Mouse (Mus musculus) midbrain, embryonic 11.5 days (tissue): ENCODE measurements at regions not wholly inside any gene's neighbourhood (a gene's known extent, or its start where the extent isn't known, plus 50 kb on each side); places are given as distances from the start of the nearest gene placed in this dataset.
A peak's percentile ranks its signal among the peaks of the same experiment; 100 is the strongest.

Source experiments
- ATAC-seq: fragments of 200-750 bp; cut with Nextera tagmentation; 2 replicates; pipeline ENCODE4 v1.8.0; 2017; ENCODE audit warnings: moderate TSS enrichment, moderate library complexity; ENCODE audit not compliant: low FRiP score
- DNase-seq: peaks from one replicate; pipeline ENCODE4 v3.0.0; 2015; ENCODE audit warnings: low spot score; ENCODE audit errors: missing footprints
- H3K27ac ChIP-seq: fragments of 300-500 bp; sonication (generic); 2 replicates; pipeline ENCODE4 v1.5.1; 2014; ENCODE audit warnings: low read depth, low read length
- H3K27me3 ChIP-seq: fragments of 300-500 bp; sonication (generic); 2 replicates; pipeline ENCODE4 v1.6.1; 2014; ENCODE audit warnings: mild to moderate bottlenecking, low read length, moderate library complexity, mixed read lengths; ENCODE audit not compliant: control insufficient read depth, insufficient read depth
- H3K36me3 ChIP-seq: fragments of 300-500 bp; sonication (generic); 2 replicates; pipeline ENCODE4 v1.6.1; 2014; ENCODE audit warnings: mild to moderate bottlenecking, low read length, moderate library complexity, mixed read lengths; ENCODE audit not compliant: control insufficient read depth, insufficient read depth
- H3K4me1 ChIP-seq: fragments of 300-500 bp; sonication (generic); 2 replicates; pipeline ENCODE4 v1.6.1; 2014; ENCODE audit warnings: low read length; ENCODE audit not compliant: control insufficient read depth, insufficient read depth
- H3K4me2 ChIP-seq: fragments of 300-500 bp; sonication (generic); 2 replicates; pipeline ENCODE4 v1.6.1; 2014; ENCODE audit warnings: mild to moderate bottlenecking, moderate library complexity
- H3K4me3 ChIP-seq: fragments of 300-500 bp; sonication (generic); 2 replicates; pipeline ENCODE4 v1.5.1; 2014; ENCODE audit warnings: low read depth, low read length
- H3K9ac ChIP-seq: fragments of 300-500 bp; sonication (generic); 2 replicates; pipeline ENCODE4 v1.6.1; 2014; ENCODE audit warnings: low read length
- H3K9me3 ChIP-seq: fragments of 300-500 bp; sonication (generic); 2 replicates; pipeline ENCODE4 v1.6.1; 2016; ENCODE audit warnings: low read length; ENCODE audit not compliant: control insufficient read depth
- WGBS: fragments of 180-500 bp; shearing (Covaris S2); extraction: QIAGEN DNeasy Blood & Tissue Kit; methylation state at CpG from one replicate; pipeline ENCODE4 v1.1.7; 2014; 5-methylcytosine and 5-hydroxymethylcytosine counted together

GRCm38 (mm10) chr15:52937138-52937537 is 947.6 kb upstream of the Gm7489 start:
- no peak for ATAC-seq
- DNase-seq = no peak
- 83% methylated on average over 2 of the region's 2 CpGs for WGBS
- H3K9ac ChIP-seq = no peak overlapping the region
- no peaks in the 10 kb centered on the region for H3K27me3 ChIP-seq
- H3K27ac ChIP-seq = no peak overlapping the region
- H3K4me1 ChIP-seq = no peaks in the 10 kb centered on the region
- no peaks in the 10 kb centered on the region for H3K9me3 ChIP-seq
- H3K4me3 ChIP-seq = no peak overlapping the region
- H3K36me3 ChIP-seq = no peaks in the 10 kb centered on the region
- H3K4me2 ChIP-seq = no peak overlapping the region

- Histone ChIP-seq H3K4me1 (no peaks in the 10 kb centered on the region), H3K4me3 (no peak overlapping the region), H3K4me2 (no peak overlapping the region), H3K27me3 (no peaks in the 10 kb centered on the region), H3K27ac (no peak overlapping the region), H3K36me3 (no peaks in the 10 kb centered on the region), H3K9ac (no peak overlapping the region), H3K9me3 (no peaks in the 10 kb centered on the region)
- ATAC-seq = no peak
- no peak for DNase-seq
- WGBS = 85% methylated on average over 4 of the region's 4 CpGs
Measured at GRCm38 (mm10) chr15:52944592-52944991, 940.1 kb upstream of the Gm7489 start.

GRCm38 (mm10) chr15:52948196-52948595 is 936.5 kb upstream of the Gm7489 start:
- Histone ChIP-seq H3K4me3 (no peak overlapping the region), H3K4me2 (no peak overlapping the region), H3K9ac (no peak overlapping the region), H3K27ac (no peak overlapping the region), H3K27me3 (no peaks in the 10 kb centered on the region), H3K36me3 (no peaks in the 10 kb centered on the region), H3K9me3 (no peaks in the 10 kb centered on the region), H3K4me1 (no peaks in the 10 kb centered on the region)
- 90% methylated on average over 4 of the region's 4 CpGs for WGBS
- DNase-seq (no peak), ATAC-seq (no peak)

DNA sequence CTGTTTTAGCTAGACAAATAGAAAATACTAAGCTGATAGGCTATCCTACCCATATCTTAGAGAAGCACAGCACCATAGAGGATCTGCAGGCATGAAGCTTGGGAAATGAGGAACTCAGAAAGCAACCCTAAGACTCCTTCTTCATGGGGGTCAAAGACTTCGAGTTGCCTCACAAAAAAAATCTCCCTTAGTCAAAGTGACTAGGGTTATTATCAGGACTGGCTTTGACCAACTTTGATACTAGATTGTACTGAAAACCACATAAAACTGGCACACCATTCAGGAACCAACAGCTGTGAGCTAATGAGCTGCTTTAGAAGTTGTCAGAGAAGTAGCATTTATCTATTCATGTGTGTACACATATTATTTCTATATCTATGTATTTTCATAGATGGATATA is 931.2 kb upstream of the Gm7489 start:
- WGBS = 72% methylated on average over 1 of the region's 1 CpGs
- ATAC-seq = no peak

GRCm38 (mm10) chr15:52954715-52955593 is 929.8 kb upstream of the Gm7489 start:
- Histone ChIP-seq H3K4me1 (no peaks in the 10 kb centered on the region), H3K4me2 (no peak overlapping the region), H3K27me3 (no peaks in the 10 kb centered on the region), H3K27ac (no peak overlapping the region), H3K36me3 (no peaks in the 10 kb centered on the region), H3K9me3 (no peaks in the 10 kb centered on the region), H3K9ac (no peak overlapping the region), H3K4me3 (no peak overlapping the region)
- DNase-seq = no peak
- ATAC-seq = no peak
- 88% methylated on average over 7 of the region's 7 CpGs for WGBS

More for the DNA sequence above, 931.2 kb upstream of the Gm7489 start:
- no peaks in the 10 kb centered on the region for H3K9me3 ChIP-seq
- no peak overlapping the region for H3K9ac ChIP-seq
- DNase-seq = no peak
- no peak overlapping the region for H3K27ac ChIP-seq
- no peak overlapping the region for H3K4me2 ChIP-seq
- no peaks in the 10 kb centered on the region for H3K4me1 ChIP-seq
- H3K36me3 ChIP-seq = no peaks in the 10 kb centered on the region
- H3K27me3 ChIP-seq = no peaks in the 10 kb centered on the region
- no peak overlapping the region for H3K4me3 ChIP-seq

- no peaks in the 10 kb centered on the region for H3K9me3 ChIP-seq
- 0 out of 2 replicates have a peak, but pooled peaks cover 3% of the 10 kb centered on the region for H3K4me1 ChIP-seq
- WGBS = 88% methylated on average over 2 of the region's 2 CpGs
- H3K27me3 ChIP-seq = no peaks in the 10 kb centered on the region
- DNase-seq (no peak), ATAC-seq (no peak)
- no peak overlapping the region for H3K4me2 ChIP-seq
- H3K27ac ChIP-seq = no peak overlapping the region
- no peak overlapping the region for H3K9ac ChIP-seq
- H3K4me3 ChIP-seq = no peak overlapping the region
- H3K36me3 ChIP-seq = no peaks in the 10 kb centered on the region
Measured at GRCm38 (mm10) chr15:52959711-52960110, 925.0 kb upstream of the Gm7489 start.

GRCm38 (mm10) chr15:52961491-52961890 is 923.2 kb upstream of the Gm7489 start:
- Histone ChIP-seq H3K27me3 (no peaks in the 10 kb centered on the region), H3K4me3 (no peak overlapping the region), H3K4me2 (no peak overlapping the region), H3K27ac (no peak overlapping the region), H3K36me3 (no peaks in the 10 kb centered on the region), H3K9me3 (no peaks in the 10 kb centered on the region), H3K9ac (no peak overlapping the region), H3K4me1 (0 out of 2 replicates have a peak, but pooled peaks cover 3% of the 10 kb centered on the region)
- ATAC-seq (no peak), DNase-seq (no peak)
- WGBS = 75% methylated on average over 3 of the region's 3 CpGs

- Histone ChIP-seq H3K27ac (peak overlapping the region; percentile 36; the same call in 1 of the 2 replicates), H3K4me2 (no peak overlapping the region), H3K27me3 (no peaks in the 10 kb centered on the region), H3K9me3 (no peaks in the 10 kb centered on the region), H3K4me1 (0 out of 2 replicates have a peak, but pooled peaks cover 5% of the 10 kb centered on the region), H3K36me3 (no peaks in the 10 kb centered on the region), H3K9ac (no peak overlapping the region), H3K4me3 (no peak overlapping the region)
- peak; percentile 91 for DNase-seq
- WGBS = 6% methylated on average over 2 of the region's 2 CpGs
- peak; percentile 88 for ATAC-seq
Measured at GRCm38 (mm10) chr15:52963918-52964317, 920.8 kb upstream of the Gm7489 start.

DNA sequence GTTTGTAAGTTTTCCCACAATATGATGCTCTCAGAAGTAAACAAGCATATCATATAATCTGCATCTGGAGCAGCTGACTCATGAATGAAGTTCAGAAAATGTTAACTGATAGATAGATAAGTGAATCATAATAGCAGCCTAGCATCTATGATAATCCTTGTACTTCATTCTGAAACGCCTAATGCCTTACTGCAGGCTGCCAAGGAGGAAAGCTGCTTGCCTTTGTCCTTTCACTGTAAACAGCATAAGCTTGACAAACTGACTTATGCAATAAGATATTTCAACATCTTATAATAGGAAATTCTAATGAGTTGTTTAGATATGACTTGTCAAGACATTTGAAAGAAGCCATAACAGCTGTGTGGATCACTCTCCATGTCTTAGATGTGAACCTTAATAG is 920.3 kb upstream of the Gm7489 start:
- H3K4me3 ChIP-seq = no peak overlapping the region
- H3K36me3 ChIP-seq = no peaks in the 10 kb centered on the region
- H3K4me2 ChIP-seq = no peak overlapping the region
- peak; percentile 17; the same call in 1 of the 2 replicates for ATAC-seq
- WGBS = 52% methylated on average over 1 of the region's 1 CpGs
- H3K27ac ChIP-seq = peak overlapping the region; percentile 36; the same call in 1 of the 2 replicates
- H3K27me3 ChIP-seq = no peaks in the 10 kb centered on the region
- DNase-seq = peak; percentile 85
- H3K9me3 ChIP-seq = no peaks in the 10 kb centered on the region
- H3K9ac ChIP-seq = no peak overlapping the region
- H3K4me1 ChIP-seq = 0 out of 2 replicates have a peak, but pooled peaks cover 5% of the 10 kb centered on the region
